Mouse (Mus musculus) liver, embryonic 14 days (tissue): ENCODE results near the gene Lcn11. TPM values are rescaled to one million over a fixed set of nuclear protein-coding genes. Genes with fewer than 3 reads are reported as not detected.

Experiments
- polyA plus RNA-seq: library from polyadenylated mRNA; depleted of rRNA; stranded (reverse); fragments of >200 nt; gene quantifications from 2 replicates; pipeline ENCODE4 v1.2.3, GENCODE M21; 2012; rRNA removed

Gene Lcn11
- not detected in 2 replicates for polyA plus RNA-seq

GRCm38 (mm10) chr2:25776717-25777116, at the start of gene Lcn11:
Gene Lcn11 (plus strand): TSS chr2:25777017.

DNA sequence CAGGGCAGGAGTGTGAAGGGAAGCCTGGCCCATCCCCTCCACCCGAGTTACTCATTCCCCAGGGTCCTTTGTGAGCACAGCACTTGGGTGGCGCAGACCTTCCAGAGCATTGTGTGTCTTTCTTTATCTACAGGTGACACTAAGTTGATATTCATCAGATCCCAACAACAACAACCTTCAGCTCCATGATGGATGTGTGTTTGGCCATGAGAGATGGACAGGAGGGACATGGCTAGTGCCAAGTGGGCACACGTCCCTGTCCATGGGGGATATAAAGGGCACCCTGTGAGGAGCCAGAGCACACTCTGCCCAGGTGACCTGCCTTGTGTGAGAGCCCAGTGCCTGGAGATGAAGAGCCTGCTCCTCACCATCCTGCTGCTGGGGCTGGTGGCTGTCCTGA, 40.1 kb upstream of the Lcn11 start, which contains the start of gene Obp2b:
Obp2b (plus strand) TSS at position 301 of the 400 bp plus-strand sequence.

GRCm38 (mm10) chr2:25765269-25765668, 11.5 kb upstream of the Lcn11 start, which contains the start of gene Lcn3:
Gene Lcn3 (plus strand): TSS chr2:25765569.

DNA sequence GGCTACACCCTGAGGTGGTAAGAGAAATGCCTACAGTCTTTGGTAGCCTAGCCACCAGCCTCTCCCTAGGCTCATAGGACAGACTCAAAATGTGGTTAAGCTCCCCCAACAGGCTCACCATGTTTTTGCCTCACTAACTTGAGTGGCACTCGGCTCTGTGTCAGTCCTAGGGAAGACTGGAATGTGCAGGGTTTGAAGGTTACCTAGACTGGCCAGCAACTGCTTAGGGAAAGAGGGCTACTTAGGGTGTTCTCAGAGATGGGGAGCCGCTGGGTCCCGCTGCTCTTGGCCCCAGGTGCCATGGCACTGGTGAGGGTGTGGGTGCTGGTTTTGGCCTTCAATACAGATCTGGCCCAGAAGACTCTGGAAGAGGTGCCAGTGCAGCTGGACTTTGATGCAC, 5.1 kb downstream of the Lcn11 start, which contains the start of gene Gm13539:
Gm13539 (plus strand) TSS at position 301 of the 400 bp plus-strand sequence.

GRCm38 (mm10) chr2:25815748-25816147, 38.9 kb downstream of the Lcn11 start, which contains the start of gene Glt6d1:
Gene Glt6d1 (minus strand): TSS chr2:25815848.

DNA sequence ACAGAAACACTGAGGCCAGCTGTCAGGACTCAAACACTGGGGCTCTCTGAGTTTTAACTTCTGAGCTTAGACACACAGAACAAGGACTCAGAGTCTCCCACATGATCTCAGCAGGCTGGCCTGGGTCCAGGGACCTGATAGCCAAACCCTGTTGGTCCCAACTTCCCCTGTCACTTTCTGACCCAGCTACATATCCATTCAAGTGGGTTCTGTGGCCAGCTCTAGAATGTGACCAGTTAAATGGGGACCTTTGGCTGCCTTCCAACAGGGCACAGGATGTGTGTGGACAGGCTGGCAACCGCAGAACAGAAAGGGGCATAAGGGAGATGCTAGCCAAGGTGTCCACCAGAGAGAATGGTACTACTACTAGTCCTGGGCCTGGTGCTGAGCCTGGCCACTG, 46.0 kb downstream of the Lcn11 start, which contains the start of gene Lcn9:
Lcn9 (plus strand) TSS at position 348 of the 400 bp plus-strand sequence.

Other genes starting within 250 kb of the Lcn11 start
- gene Traf2, start 230.1 kb upstream of the Lcn11 start, polyA plus RNA-seq, result 5.3 and 6.8 TPM in 2 replicates
- gene Edf1, start 219.2 kb upstream of the Lcn11 start, polyA plus RNA-seq, result 107 and 113 TPM in 2 replicates
- gene Mamdc4, start 202.2 kb upstream of the Lcn11 start, polyA plus RNA-seq, result 6.2 and 6.3 TPM in 2 replicates
- 32.3 and 33.8 TPM in 2 replicates for gene Phpt1, start 201.8 kb upstream of the Lcn11 start, polyA plus RNA-seq
- 0.02 and 0.06 TPM in 2 replicates for gene Ajm1, start 195.3 kb upstream of the Lcn11 start, polyA plus RNA-seq
- gene Rabl6, start 168.5 kb upstream of the Lcn11 start, polyA plus RNA-seq, result 20.4 and 22.4 TPM in 2 replicates
- not detected in 2 replicates for gene Ccdc183, start 159.3 kb upstream of the Lcn11 start, polyA plus RNA-seq
- 9.5 and 10.0 TPM in 2 replicates for gene Tmem141, start 155.0 kb upstream of the Lcn11 start, polyA plus RNA-seq
- gene Fcna, start 149.0 kb upstream of the Lcn11 start, polyA plus RNA-seq, result 21.6 and 24.9 TPM in 2 replicates
- gene Lcn8, start 123.9 kb upstream of the Lcn11 start, polyA plus RNA-seq, result not detected in 2 replicates
- gene Lcn5, start 119.1 kb upstream of the Lcn11 start, polyA plus RNA-seq, result not detected in 2 replicates
- not detected in 2 replicates for gene Lcn6, start 100.2 kb upstream of the Lcn11 start, polyA plus RNA-seq
- gene Lcn10, start 94.3 kb upstream of the Lcn11 start, polyA plus RNA-seq, result not detected in 2 replicates
- gene Obp2a, start 77.0 kb upstream of the Lcn11 start, polyA plus RNA-seq, result not detected in 2 replicates
- gene Bmyc, start 70.3 kb upstream of the Lcn11 start, polyA plus RNA-seq, result 4.2 TPM in 2 replicates
- gene Obp2b, start 40.0 kb upstream of the Lcn11 start, polyA plus RNA-seq, result not detected in 2 replicates
- not detected in 2 replicates for gene Lcn3, start 11.4 kb upstream of the Lcn11 start, polyA plus RNA-seq
- not detected in 2 replicates for gene Gm13539, start 5.2 kb downstream of the Lcn11 start, polyA plus RNA-seq
- not detected in 2 replicates for gene Glt6d1, start 38.8 kb downstream of the Lcn11 start, polyA plus RNA-seq
- gene Lcn9, start 46.1 kb downstream of the Lcn11 start, polyA plus RNA-seq, result not detected in 2 replicates
- not detected in 2 replicates for gene Sohlh1, start 70.2 kb downstream of the Lcn11 start, polyA plus RNA-seq
- gene Kcnt1, start 86.7 kb downstream of the Lcn11 start, polyA plus RNA-seq, result 0.02 TPM in 1 of 2 replicates, not detected in the other
- gene Camsap1, start 206.3 kb downstream of the Lcn11 start, polyA plus RNA-seq, result 2.4 and 3.2 TPM in 2 replicates
- 274 and 312 TPM in 2 replicates for gene Ubac1, start 244.7 kb downstream of the Lcn11 start, polyA plus RNA-seq